Mouse (Mus musculus): ENCODE results near the gene Fbxo44.
"Not testable (repeated sequence)": the region's sequence is repeated elsewhere in the genome, so short reads cannot be mapped to it uniquely, and the experiment has no call there.

Fbxo44 gene

GRCm38 (mm10) chr4:148130561-148131413 lies 29.5 kb downstream of the Fbxo44 start, which contains the start of gene Draxin:
TSS of gene Draxin (minus strand) at chr4:148130698.
- DNase-seq (ENCODE audit: low read depth, low spot score) = no peak

DNA sequence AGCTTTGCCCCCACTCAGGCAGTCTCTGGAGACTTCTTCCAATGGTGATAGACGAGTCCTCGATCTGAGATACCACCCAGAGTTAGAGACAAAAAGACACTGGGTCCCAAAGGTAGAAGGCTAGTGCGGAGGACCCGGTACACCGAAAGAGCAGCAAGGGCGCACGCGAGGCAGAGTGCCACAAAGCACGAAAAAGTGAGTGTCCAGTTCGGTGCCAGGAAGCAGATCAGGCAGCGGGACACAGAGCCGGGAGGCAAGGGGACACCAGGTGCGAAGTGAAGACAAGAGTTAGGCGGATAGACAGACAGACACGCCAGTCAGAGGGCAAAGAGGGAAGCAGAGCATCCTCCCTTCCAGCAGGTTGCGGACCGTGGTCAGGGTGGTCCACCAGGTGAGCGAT lies 30.1 kb downstream of the Fbxo44 start, which contains the start of gene Mad2l2:
Gene Mad2l2, plus strand, starts transcription at position 252 of the 400 bp plus-strand sequence.
- no peak for DNase-seq (ENCODE audit: low read depth, low spot score)

GRCm38 (mm10) chr4:148128672-148129071 lies 31.6 kb downstream of the Fbxo44 start:
- DNase-seq (ENCODE audit: low read depth, low spot score) = no peak

- no peak for DNase-seq (ENCODE audit: low read depth, low spot score)
Measured at GRCm38 (mm10) chr4:148128241-148128640, 32.0 kb downstream of the Fbxo44 start.

GRCm38 (mm10) chr4:148122694-148123066 lies 37.6 kb downstream of the Fbxo44 start:
- no peak for DNase-seq (ENCODE audit: low read depth, low spot score)

DNA sequence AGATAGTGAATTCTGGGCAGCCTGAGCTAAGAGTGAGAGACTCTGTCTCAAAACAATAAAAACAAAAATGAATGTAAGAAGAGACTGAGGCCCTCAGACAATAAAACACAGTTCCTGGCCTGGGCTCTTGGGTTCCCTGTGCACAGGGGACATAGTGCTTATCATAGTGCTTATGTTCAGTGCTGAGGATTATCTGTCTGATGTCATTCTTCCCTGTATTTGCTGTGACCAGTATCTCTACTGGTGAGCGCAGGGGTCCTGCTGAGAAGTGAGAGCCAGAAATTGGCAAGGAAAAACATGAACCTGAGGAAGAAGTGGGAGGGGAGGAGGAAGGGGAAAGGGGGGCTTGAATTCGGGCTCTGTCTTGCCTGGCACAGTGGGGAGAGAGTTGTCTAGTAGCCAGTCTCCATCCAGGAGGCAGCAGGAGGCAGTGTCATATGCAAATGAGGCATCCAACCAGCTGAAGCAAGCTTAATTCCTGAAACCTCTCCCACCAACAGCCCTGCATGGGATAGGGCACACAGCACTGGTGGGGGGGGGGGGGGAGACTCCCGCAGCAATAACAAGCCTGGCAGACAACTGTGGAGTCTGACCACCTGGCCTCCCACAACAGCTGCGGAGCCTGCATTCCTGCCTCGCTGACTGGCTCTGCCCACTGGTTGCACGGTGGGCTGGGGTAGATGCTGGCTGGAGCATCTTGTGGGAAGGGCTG lies 38.1 kb downstream of the Fbxo44 start:
- DNase-seq (ENCODE audit: low read depth, low spot score) = no peak

DNA sequence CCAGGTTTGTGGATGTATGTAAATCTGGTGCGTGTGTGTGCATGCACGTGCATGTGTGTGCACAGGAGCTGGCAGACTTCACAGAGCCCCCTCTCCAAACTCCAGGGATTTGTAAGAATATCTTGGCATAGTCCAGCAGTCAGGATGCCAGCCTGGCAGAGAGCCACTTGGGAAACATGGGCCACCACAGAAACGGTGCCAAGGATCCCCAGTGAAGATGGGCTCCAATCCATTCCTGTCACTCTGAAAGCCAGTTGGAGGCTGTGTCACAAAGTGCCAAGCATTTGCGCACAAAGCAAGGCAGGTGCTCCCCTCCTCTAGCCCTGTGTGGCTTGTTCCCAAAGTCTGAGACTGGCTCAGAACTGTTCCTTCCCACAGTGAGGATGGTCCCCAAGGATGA lies 38.9 kb downstream of the Fbxo44 start:
- no peak for DNase-seq (ENCODE audit: low read depth, low spot score)

DNA sequence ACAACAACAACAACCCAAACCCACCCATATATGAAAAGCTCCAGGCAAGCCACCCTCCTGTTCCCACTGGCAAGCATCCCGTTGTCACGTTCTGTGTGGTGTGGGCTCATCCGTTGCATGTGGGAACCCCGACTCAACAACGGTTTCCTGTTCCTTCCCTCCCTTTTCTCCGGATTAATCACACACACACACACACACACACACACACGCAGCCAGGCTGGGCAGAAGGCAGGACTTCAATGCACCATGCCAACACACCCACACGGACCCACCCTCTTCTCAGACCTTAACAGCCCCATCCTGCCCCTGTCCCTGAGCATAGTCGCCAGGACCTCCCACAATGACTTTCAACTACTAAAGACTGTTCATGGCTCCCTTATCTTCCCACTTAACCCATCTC lies 39.7 kb downstream of the Fbxo44 start:
- DNase-seq (ENCODE audit: low read depth, low spot score) = no peak

GRCm38 (mm10) chr4:148119578-148119977 lies 40.7 kb downstream of the Fbxo44 start:
- DNase-seq (ENCODE audit: low read depth, low spot score) = not testable (repeated sequence)

- no peak for DNase-seq (ENCODE audit: low read depth, low spot score)
Measured at GRCm38 (mm10) chr4:148117392-148117791, 42.9 kb downstream of the Fbxo44 start.

DNA sequence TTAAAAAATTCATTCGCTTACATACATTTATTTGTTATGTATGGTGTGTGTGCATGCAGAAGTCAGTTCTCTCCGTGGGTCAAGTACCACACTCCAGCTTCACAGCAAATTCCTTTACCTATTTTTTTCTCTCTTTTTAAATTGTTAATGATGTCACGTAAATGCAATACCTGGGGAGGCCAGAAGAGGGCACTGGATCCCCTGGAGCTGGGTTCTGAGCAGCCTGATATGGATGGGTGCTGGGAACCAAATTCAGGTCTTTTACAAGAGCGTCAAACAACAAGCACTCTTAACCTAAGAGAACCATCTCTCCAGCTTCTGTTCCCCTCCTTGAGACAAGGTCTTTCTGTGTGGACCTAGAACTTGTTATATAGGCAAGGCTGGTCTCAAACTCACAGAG lies 43.6 kb downstream of the Fbxo44 start:
- no peak for DNase-seq (ENCODE audit: low read depth, low spot score)

- no peak for DNase-seq (ENCODE audit: low read depth, low spot score)
Measured at GRCm38 (mm10) chr4:148115467-148115866, 44.8 kb downstream of the Fbxo44 start.

GRCm38 (mm10) chr4:148114758-148115391 lies 45.4 kb downstream of the Fbxo44 start:
- DNase-seq (ENCODE audit: low read depth, low spot score) = peak; percentile 22

DNA sequence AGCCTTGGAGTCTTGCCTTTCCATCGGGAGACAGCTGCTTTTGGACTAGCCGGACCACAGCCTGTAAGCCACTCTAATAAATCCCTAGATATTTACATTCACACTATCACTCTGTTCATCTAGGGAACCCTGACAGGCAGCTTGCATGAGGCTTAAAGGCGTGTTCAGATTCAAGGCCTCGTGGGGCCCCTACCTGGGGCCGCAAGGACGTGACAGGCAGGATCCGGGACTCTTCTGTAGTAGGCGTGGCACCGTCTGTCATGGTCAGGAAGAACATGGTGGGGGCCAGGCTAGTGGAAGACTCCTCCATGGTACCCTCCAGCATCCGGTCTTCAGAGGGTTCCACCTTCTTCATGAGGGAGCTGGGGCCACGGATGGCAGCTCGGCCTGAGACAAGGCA lies 47.8 kb downstream of the Fbxo44 start:
- no peak for DNase-seq (ENCODE audit: low read depth, low spot score)

DNA sequence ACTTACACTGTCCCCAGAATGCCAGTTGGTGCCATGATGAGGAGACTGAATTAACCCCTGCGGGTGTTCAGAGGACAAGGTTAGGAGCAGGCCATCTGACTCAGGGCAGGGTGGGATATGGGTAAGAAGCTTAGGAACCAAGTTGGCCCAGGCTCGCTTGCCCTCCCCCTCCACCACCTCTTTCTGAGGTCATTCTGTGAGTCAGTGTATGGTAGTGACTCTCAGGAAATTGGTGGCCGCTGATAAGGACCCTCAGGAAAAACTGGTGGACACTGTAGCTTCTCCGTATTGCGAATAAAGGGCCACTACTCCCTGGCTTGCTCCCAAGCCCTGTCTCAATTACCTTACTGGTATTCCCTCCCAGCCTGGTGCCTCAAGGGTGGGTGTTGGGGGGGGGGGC lies 51.1 kb downstream of the Fbxo44 start:
- DNase-seq (ENCODE audit: low read depth, low spot score) = no peak

- DNase-seq (ENCODE audit: low read depth, low spot score) = no peak
Measured at GRCm38 (mm10) chr4:148108565-148109100, 51.6 kb downstream of the Fbxo44 start.

DNA sequence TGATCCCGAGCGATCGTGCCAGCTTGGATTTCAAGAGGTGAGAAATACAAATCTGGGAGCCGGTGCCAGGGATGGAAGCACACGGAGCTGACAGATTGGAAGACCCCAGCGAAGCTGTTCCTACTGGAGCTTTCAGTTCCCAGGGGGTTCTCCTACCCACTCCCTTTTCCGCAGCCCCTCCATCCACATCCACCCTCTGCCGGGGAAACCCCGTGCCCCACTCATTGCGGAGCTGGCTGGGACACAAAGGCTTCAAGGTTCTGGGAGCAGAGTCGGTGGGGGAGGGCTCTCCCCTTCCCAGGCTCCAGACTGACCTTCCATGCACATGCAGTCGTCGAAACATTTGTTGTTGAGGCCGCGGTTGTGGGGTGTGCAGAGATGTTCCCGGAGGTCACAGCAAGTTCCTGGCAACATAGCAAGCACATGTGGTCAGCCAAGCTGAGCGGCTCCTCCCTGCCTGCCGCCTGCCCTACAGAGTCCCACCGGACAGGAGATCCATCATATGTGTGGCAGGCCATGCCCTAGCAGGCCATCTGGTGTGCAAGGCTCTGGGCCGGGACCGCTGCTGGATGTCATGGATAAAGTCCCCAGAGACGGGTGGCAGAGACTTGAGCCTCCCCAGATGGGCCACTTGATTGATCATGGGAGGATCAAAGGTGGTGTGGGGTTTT lies 52.5 kb downstream of the Fbxo44 start:
- DNase-seq (ENCODE audit: low read depth, low spot score) = no peak

- DNase-seq (ENCODE audit: low read depth, low spot score) = no peak
Measured at GRCm38 (mm10) chr4:148104146-148104545, 56.1 kb downstream of the Fbxo44 start.

Data from c-Kit-negative CD71-positive TER-119-positive erythroid progenitor cells, embryonic 14.5 days (primary cell).